Mouse (Mus musculus): Measurements from ENCODE around the gene H3f3b. TPM values are rescaled to one million over a fixed set of nuclear protein-coding genes. Genes with fewer than 3 reads are reported as not detected.

The H3f3b gene
- polyA plus RNA-seq, 1 experiment from 2014 or later = 1,708 TPM

DNA sequence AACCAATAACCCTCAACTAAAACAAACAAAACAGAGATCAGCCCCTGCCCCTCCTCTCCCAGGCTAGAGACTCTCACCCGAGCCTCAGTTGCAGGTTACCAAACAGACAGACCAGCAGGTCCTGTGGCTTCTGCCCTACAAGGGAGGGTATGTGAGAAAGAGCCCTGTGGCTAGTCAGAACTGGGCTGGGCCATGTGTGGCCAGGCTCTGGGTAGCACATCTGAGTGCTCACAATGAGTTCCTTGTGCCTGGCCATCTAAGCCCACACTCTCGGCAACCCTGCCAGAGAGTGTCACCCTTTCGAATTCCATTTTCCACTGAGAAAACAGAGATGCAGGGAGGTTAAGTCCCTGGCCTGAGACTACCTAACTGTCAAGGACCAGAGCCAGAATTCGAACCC lies 35.7 kb downstream of the H3f3b start:
- ATAC-seq (no peak), DNase-seq (ENCODE audit: low spot score) (no peak)
- TF ChIP-seq EP300 (IDR thresholded peaks at IDR 0.05) = no peak
- TF ChIP-seq CTCF (IDR thresholded peaks at IDR 0.05) = no peak
- Histone ChIP-seq H3K4me2 (replicated peaks; ENCODE audit: low read depth, low read length) (no peak overlapping the region), H3K9ac (replicated peaks; ENCODE audit: low read depth) (no peak overlapping the region), H3K9me3 (ENCODE audit: low read length) (no peaks in the 10 kb centered on the region), H3K36me3 (ENCODE audit: insufficient read depth, low read length) (no peaks in the 10 kb centered on the region), H3K27ac (ENCODE audit: low read length) (no peak overlapping the region), H3K4me3 (ENCODE audit: low read depth, low read length) (no peak overlapping the region), H3K27me3 (replicated peaks; ENCODE audit: insufficient read depth, low read length) (no peaks in the 10 kb centered on the region), H3K4me1 (ENCODE audit: insufficient read depth, low read depth, low read length) (no peaks in the 10 kb centered on the region)
- 43% methylated on average over 4 of the region's 4 CpGs for WGBS

DNA sequence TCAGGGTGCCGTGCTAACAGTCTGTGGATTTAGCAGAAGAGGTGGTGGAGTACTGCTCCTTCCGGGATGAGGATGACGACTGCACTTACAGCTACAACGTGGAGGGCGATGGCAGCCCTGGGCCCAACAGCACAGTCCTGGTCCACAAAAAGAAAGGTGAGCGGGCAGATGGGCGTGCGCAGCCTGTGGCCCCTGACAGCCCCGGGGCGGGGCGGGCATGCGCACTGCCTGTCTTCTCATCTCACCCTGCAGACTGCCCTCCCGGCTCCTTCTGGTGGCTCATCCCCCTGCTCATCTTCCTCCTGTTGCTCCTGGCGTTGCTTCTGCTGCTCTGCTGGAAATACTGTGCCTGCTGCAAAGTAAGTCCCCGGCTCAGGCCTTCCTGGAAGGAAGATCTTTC lies 38.1 kb downstream of the H3f3b start:
- Histone ChIP-seq H3K27me3 (replicated peaks; ENCODE audit: insufficient read depth, low read length) (no peaks in the 10 kb centered on the region), H3K4me2 (replicated peaks; ENCODE audit: low read depth, low read length) (no peak overlapping the region), H3K9me3 (ENCODE audit: low read length) (no peaks in the 10 kb centered on the region), H3K36me3 (ENCODE audit: insufficient read depth, low read length) (no peaks in the 10 kb centered on the region), H3K4me3 (ENCODE audit: low read depth, low read length) (no peak overlapping the region), H3K4me1 (ENCODE audit: insufficient read depth, low read depth, low read length) (no peaks in the 10 kb centered on the region), H3K27ac (ENCODE audit: low read length) (no peak overlapping the region), H3K9ac (replicated peaks; ENCODE audit: low read depth) (no peak overlapping the region)
- no peak for DNase-seq (ENCODE audit: low spot score)
- ATAC-seq = no peak
- 48% methylated on average over 14 of the region's 15 CpGs for WGBS
- no peak for TF ChIP-seq CTCF (IDR thresholded peaks at IDR 0.05)
- TF ChIP-seq EP300 (IDR thresholded peaks at IDR 0.05) = no peak

DNA sequence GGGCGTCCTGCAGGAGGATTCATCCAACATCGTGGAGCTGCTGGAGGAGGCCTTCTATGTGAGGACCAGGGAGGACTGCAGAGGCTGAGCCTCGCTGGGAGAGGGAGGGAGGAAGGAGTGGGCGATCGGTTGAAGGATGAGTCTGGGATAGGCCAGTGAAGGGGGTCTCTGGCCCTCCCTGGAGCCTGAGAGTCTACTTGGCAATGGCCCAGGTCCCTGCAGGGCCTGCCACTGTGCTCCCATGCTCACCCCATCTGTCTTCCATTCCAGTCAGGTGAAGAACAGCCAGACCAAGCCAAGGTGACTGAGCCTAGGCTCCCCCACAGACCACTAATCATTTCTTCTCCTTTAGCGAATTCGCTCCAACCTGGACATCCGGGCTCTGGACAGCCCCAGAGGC lies 44.5 kb downstream of the H3f3b start:
- DNase-seq (ENCODE audit: low spot score) (no peak), ATAC-seq (no peak)
- Histone ChIP-seq H3K4me2 (replicated peaks; ENCODE audit: low read depth, low read length) (no peak overlapping the region), H3K4me1 (ENCODE audit: insufficient read depth, low read depth, low read length) (no peaks in the 10 kb centered on the region), H3K27me3 (replicated peaks; ENCODE audit: insufficient read depth, low read length) (no peaks in the 10 kb centered on the region; the same call in 1 of the 2 replicates), H3K27ac (ENCODE audit: low read length) (no peak overlapping the region), H3K36me3 (ENCODE audit: insufficient read depth, low read length) (no peaks in the 10 kb centered on the region), H3K4me3 (ENCODE audit: low read depth, low read length) (no peak overlapping the region), H3K9ac (replicated peaks; ENCODE audit: low read depth) (no peak overlapping the region), H3K9me3 (ENCODE audit: low read length) (no peaks in the 10 kb centered on the region)
- no peak for TF ChIP-seq CTCF (IDR thresholded peaks at IDR 0.05)
- TF ChIP-seq EP300 (IDR thresholded peaks at IDR 0.05) = no peak
- WGBS = 81% methylated on average over 8 of the region's 8 CpGs

DNA sequence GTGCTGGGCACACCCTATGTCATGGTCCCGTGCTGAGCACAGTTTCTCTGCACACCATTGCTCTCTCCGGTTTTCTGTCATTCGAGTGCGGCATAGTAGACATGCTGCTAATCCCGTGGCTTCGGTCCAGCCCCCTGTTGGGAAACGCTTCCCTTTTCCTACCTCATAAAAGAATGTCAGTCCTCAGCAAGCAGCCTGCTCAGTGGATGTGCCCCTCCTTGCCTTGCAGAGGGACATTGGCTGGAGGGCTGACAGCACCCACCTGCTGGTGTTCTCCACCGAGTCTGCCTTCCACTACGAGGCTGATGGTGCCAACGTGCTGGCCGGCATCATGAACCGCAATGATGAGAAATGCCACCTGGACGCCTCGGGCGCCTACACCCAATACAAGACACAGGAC lies 45.3 kb downstream of the H3f3b start:
- TF ChIP-seq EP300 (IDR thresholded peaks at IDR 0.05) (no peak), CTCF (IDR thresholded peaks at IDR 0.05) (no peak)
- H3K36me3 ChIP-seq (ENCODE audit: insufficient read depth, low read length) = no peaks in the 10 kb centered on the region
- no peak for DNase-seq (ENCODE audit: low spot score)
- ATAC-seq = no peak
- H3K9me3 ChIP-seq (ENCODE audit: low read length) = no peaks in the 10 kb centered on the region
- no peak overlapping the region for H3K27ac ChIP-seq (ENCODE audit: low read length)
- WGBS = 87% methylated on average over 15 of the region's 15 CpGs
- H3K4me1 ChIP-seq (ENCODE audit: insufficient read depth, low read depth, low read length) = no peaks in the 10 kb centered on the region
- H3K9ac ChIP-seq (replicated peaks; ENCODE audit: low read depth) = no peak overlapping the region
- H3K27me3 ChIP-seq (replicated peaks; ENCODE audit: insufficient read depth, low read length) = peaks cover 4% of the 10 kb centered on the region
- no peak overlapping the region for H3K4me3 ChIP-seq (ENCODE audit: low read depth, low read length)
- H3K4me2 ChIP-seq (replicated peaks; ENCODE audit: low read depth, low read length) = no peak overlapping the region

DNA sequence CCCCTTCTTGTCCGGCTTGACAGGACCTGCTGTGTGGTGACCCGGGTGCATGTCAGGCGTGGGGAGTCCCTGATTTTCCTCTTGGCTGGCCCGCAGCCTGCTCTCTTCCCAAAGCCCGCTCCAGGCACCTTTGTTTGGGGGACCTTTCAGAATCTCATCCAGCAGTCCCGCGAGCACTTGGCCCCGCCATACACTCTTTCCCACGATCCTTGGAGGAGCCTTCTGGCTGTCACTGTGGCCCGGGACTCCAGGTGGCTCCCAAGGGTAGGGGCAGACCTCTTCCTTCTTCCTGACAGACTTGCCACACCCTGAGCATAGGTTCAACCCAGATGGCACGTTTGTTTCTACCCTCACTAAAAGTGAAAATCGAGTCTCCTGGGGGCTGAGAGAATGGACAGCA lies 52.2 kb downstream of the H3f3b start:
- Histone ChIP-seq H3K9me3 (ENCODE audit: low read length) (no peaks in the 10 kb centered on the region), H3K36me3 (ENCODE audit: insufficient read depth, low read length) (no peaks in the 10 kb centered on the region), H3K4me2 (replicated peaks; ENCODE audit: low read depth, low read length) (peak overlapping the region; percentile 67), H3K9ac (replicated peaks; ENCODE audit: low read depth) (no peak overlapping the region), H3K27me3 (replicated peaks; ENCODE audit: insufficient read depth, low read length) (peaks cover 44% of the 10 kb centered on the region), H3K4me1 (ENCODE audit: insufficient read depth, low read depth, low read length) (peaks cover 3% of the 10 kb centered on the region; the same call in 1 of the 2 replicates), H3K4me3 (ENCODE audit: low read depth, low read length) (peak overlapping the region; percentile 40), H3K27ac (ENCODE audit: low read length) (no peak overlapping the region)
- no peak for TF ChIP-seq CTCF (IDR thresholded peaks at IDR 0.05)
- no peak for TF ChIP-seq EP300 (IDR thresholded peaks at IDR 0.05)
- ATAC-seq (no peak), DNase-seq (ENCODE audit: low spot score) (no peak)
- 26% methylated on average over 12 of the region's 12 CpGs for WGBS

DNA sequence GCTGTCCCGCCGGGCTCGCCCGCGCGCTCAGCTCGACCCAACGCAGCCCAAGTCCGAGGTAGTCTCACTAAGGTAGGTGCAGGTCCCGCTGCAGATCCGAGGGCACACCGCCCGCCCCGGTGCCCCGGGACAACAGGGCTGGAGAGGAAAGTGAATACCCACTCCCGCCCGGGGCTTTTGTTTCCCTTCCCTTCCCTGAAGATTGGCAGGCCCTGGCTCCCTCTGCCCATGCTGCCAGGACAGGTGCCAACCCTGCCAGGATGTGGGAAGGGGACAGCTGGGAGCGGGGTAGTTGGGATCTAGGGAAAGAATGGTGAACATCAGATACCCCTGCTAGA lies 52.7 kb downstream of the H3f3b start:
- H3K27ac ChIP-seq (ENCODE audit: low read length) = no peak overlapping the region
- ATAC-seq = no peak
- WGBS = under 1% methylated on average over 18 of the region's 18 CpGs

More for the DNA sequence above, 52.7 kb downstream of the H3f3b start:
- peak overlapping the region; percentile 40 for H3K4me3 ChIP-seq (ENCODE audit: low read depth, low read length)
- H3K4me1 ChIP-seq (ENCODE audit: insufficient read depth, low read depth, low read length) = peaks cover 8% of the 10 kb centered on the region; the same call in 1 of the 2 replicates
- TF ChIP-seq CTCF (IDR thresholded peaks at IDR 0.05) (no peak), EP300 (IDR thresholded peaks at IDR 0.05) (no peak)
- H3K27me3 ChIP-seq (replicated peaks; ENCODE audit: insufficient read depth, low read length) = peaks cover 44% of the 10 kb centered on the region
- H3K36me3 ChIP-seq (ENCODE audit: insufficient read depth, low read length) = no peaks in the 10 kb centered on the region
- H3K4me2 ChIP-seq (replicated peaks; ENCODE audit: low read depth, low read length) = peak overlapping the region; percentile 67
- H3K9ac ChIP-seq (replicated peaks; ENCODE audit: low read depth) = no peak overlapping the region
- DNase-seq (ENCODE audit: low spot score) = no peak
- no peaks in the 10 kb centered on the region for H3K9me3 ChIP-seq (ENCODE audit: low read length)

All from lung, postnatal 0 days (tissue).